Mouse (Mus musculus): Measurements from ENCODE around the gene Msi2. TPM values are rescaled to one million over a fixed set of nuclear protein-coding genes. Genes with fewer than 3 reads are reported as not detected.
A peak's percentile ranks its signal among the peaks of the same experiment; 100 is the strongest.

Gene Msi2
- polyA plus RNA-seq, 1 experiment = 14.4 TPM

GRCm38 (mm10) chr11:88612141-88612540, 106.2 kb downstream of the Msi2 start:
- H3K9me3 ChIP-seq = no peaks in the 10 kb centered on the region; the same call in 1 of the 2 replicates
- H3K4me3 ChIP-seq (replicated peaks) = no peak overlapping the region
- H3K27me3 ChIP-seq (replicated peaks) = no peaks in the 10 kb centered on the region
- peaks cover 78% of the 10 kb centered on the region for H3K4me1 ChIP-seq
- H3K36me3 ChIP-seq (replicated peaks; ENCODE audit: low read length) = peaks cover 44% of the 10 kb centered on the region
- TF ChIP-seq GATA1 (IDR thresholded peaks at IDR 0.05; ENCODE audit: borderline replicate concordance, low read length) (no peak), FLI1 (IDR thresholded peaks at IDR 0.05; ENCODE audit: low read length) (no peak)

- Histone ChIP-seq H3K4me1 (peaks cover 91% of the 10 kb centered on the region), H3K4me3 (replicated peaks) (no peak overlapping the region), H3K36me3 (replicated peaks; ENCODE audit: low read length) (peaks cover 44% of the 10 kb centered on the region), H3K9me3 (no peaks in the 10 kb centered on the region; the same call in 1 of the 2 replicates), H3K27me3 (replicated peaks) (no peaks in the 10 kb centered on the region)
- TF ChIP-seq FLI1 (IDR thresholded peaks at IDR 0.05; ENCODE audit: low read length) (no peak), GATA1 (IDR thresholded peaks at IDR 0.05; ENCODE audit: borderline replicate concordance, low read length) (no peak)
Observed at GRCm38 (mm10) chr11:88610809-88611208, 107.5 kb downstream of the Msi2 start.

GRCm38 (mm10) chr11:88610112-88610511, 108.2 kb downstream of the Msi2 start:
- TF ChIP-seq FLI1 (IDR thresholded peaks at IDR 0.05; ENCODE audit: low read length) (no peak), GATA1 (IDR thresholded peaks at IDR 0.05; ENCODE audit: borderline replicate concordance, low read length) (no peak)
- Histone ChIP-seq H3K9me3 (no peaks in the 10 kb centered on the region; the same call in 1 of the 2 replicates), H3K4me1 (peaks cover 92% of the 10 kb centered on the region), H3K4me3 (replicated peaks) (no peak overlapping the region), H3K36me3 (replicated peaks; ENCODE audit: low read length) (peaks cover 44% of the 10 kb centered on the region), H3K27me3 (replicated peaks) (no peaks in the 10 kb centered on the region)

GRCm38 (mm10) chr11:88608584-88608983, 109.7 kb downstream of the Msi2 start:
- peak overlapping the region; percentile 82 for H3K4me3 ChIP-seq (replicated peaks)
- H3K4me1 ChIP-seq = peaks cover 92% of the 10 kb centered on the region
- H3K9me3 ChIP-seq = no peaks in the 10 kb centered on the region; the same call in 1 of the 2 replicates
- H3K27me3 ChIP-seq (replicated peaks) = no peaks in the 10 kb centered on the region
- H3K36me3 ChIP-seq (replicated peaks; ENCODE audit: low read length) = peaks cover 55% of the 10 kb centered on the region
- TF ChIP-seq FLI1 (IDR thresholded peaks at IDR 0.05; ENCODE audit: low read length) (no peak), GATA1 (IDR thresholded peaks at IDR 0.05; ENCODE audit: borderline replicate concordance, low read length) (no peak)

- H3K27me3 ChIP-seq (replicated peaks) = no peaks in the 10 kb centered on the region
- peaks cover 92% of the 10 kb centered on the region for H3K4me1 ChIP-seq
- peaks cover 59% of the 10 kb centered on the region for H3K36me3 ChIP-seq (replicated peaks; ENCODE audit: low read length)
- no peaks in the 10 kb centered on the region; the same call in 1 of the 2 replicates for H3K9me3 ChIP-seq
- TF ChIP-seq FLI1 (IDR thresholded peaks at IDR 0.05; ENCODE audit: low read length) = no peak
- no peak for TF ChIP-seq GATA1 (IDR thresholded peaks at IDR 0.05; ENCODE audit: borderline replicate concordance, low read length)
- H3K4me3 ChIP-seq (replicated peaks) = peak overlapping the region; percentile 26
Observed at GRCm38 (mm10) chr11:88607725-88608383, 110.5 kb downstream of the Msi2 start.

- H3K4me3 ChIP-seq (replicated peaks) = no peak overlapping the region
- H3K9me3 ChIP-seq = no peaks in the 10 kb centered on the region
- H3K4me1 ChIP-seq = peaks cover 96% of the 10 kb centered on the region
- H3K27me3 ChIP-seq (replicated peaks) = no peaks in the 10 kb centered on the region
- TF ChIP-seq GATA1 (IDR thresholded peaks at IDR 0.05; ENCODE audit: borderline replicate concordance, low read length) (no peak), FLI1 (IDR thresholded peaks at IDR 0.05; ENCODE audit: low read length) (no peak)
- peaks cover 59% of the 10 kb centered on the region for H3K36me3 ChIP-seq (replicated peaks; ENCODE audit: low read length)
Observed at GRCm38 (mm10) chr11:88605771-88606170, 112.5 kb downstream of the Msi2 start.

- H3K36me3 ChIP-seq (replicated peaks; ENCODE audit: low read length) = peaks cover 60% of the 10 kb centered on the region
- H3K4me3 ChIP-seq (replicated peaks) = peak overlapping the region; percentile 35
- TF ChIP-seq FLI1 (IDR thresholded peaks at IDR 0.05; ENCODE audit: low read length) (no peak), GATA1 (IDR thresholded peaks at IDR 0.05; ENCODE audit: borderline replicate concordance, low read length) (no peak)
- no peaks in the 10 kb centered on the region for H3K9me3 ChIP-seq
- H3K27me3 ChIP-seq (replicated peaks) = no peaks in the 10 kb centered on the region
- H3K4me1 ChIP-seq = peaks cover 96% of the 10 kb centered on the region
Observed at GRCm38 (mm10) chr11:88605098-88605525, 113.2 kb downstream of the Msi2 start.

GRCm38 (mm10) chr11:88604635-88605034, 113.7 kb downstream of the Msi2 start:
- H3K4me3 ChIP-seq (replicated peaks) = no peak overlapping the region
- TF ChIP-seq GATA1 (IDR thresholded peaks at IDR 0.05; ENCODE audit: borderline replicate concordance, low read length) (no peak), FLI1 (IDR thresholded peaks at IDR 0.05; ENCODE audit: low read length) (no peak)
- H3K27me3 ChIP-seq (replicated peaks) = no peaks in the 10 kb centered on the region
- no peaks in the 10 kb centered on the region for H3K9me3 ChIP-seq
- H3K4me1 ChIP-seq = peaks cover 96% of the 10 kb centered on the region
- peaks cover 57% of the 10 kb centered on the region for H3K36me3 ChIP-seq (replicated peaks; ENCODE audit: low read length)

- Histone ChIP-seq H3K9me3 (no peaks in the 10 kb centered on the region), H3K4me1 (peaks cover 96% of the 10 kb centered on the region), H3K36me3 (replicated peaks; ENCODE audit: low read length) (peaks cover 56% of the 10 kb centered on the region), H3K27me3 (replicated peaks) (no peaks in the 10 kb centered on the region), H3K4me3 (replicated peaks) (no peak overlapping the region)
- TF ChIP-seq FLI1 (IDR thresholded peaks at IDR 0.05; ENCODE audit: low read length) (no peak), GATA1 (IDR thresholded peaks at IDR 0.05; ENCODE audit: borderline replicate concordance, low read length) (no peak)
Observed at GRCm38 (mm10) chr11:88603366-88603765, 114.9 kb downstream of the Msi2 start.

- H3K27me3 ChIP-seq (replicated peaks) = no peaks in the 10 kb centered on the region
- TF ChIP-seq FLI1 (IDR thresholded peaks at IDR 0.05; ENCODE audit: low read length) = no peak
- no peak overlapping the region for H3K4me3 ChIP-seq (replicated peaks)
- H3K36me3 ChIP-seq (replicated peaks; ENCODE audit: low read length) = peaks cover 60% of the 10 kb centered on the region
- peaks cover 96% of the 10 kb centered on the region for H3K4me1 ChIP-seq
- H3K9me3 ChIP-seq = no peaks in the 10 kb centered on the region
Observed at GRCm38 (mm10) chr11:88602471-88603120, 115.7 kb downstream of the Msi2 start.
